Mouse (Mus musculus) embryonic facial prominence, embryonic 13.5 days (tissue): ENCODE measurements at regions not wholly inside any gene's neighbourhood (a gene's known extent, or its start where the extent isn't known, plus 50 kb on each side); places are given as distances from the start of the nearest gene placed in this dataset.

ENCODE experiments used
- ATAC-seq: fragments of 200-750 bp; cut with Nextera tagmentation; 2 replicates; pipeline ENCODE4 v1.8.0; 2017; ENCODE audit warnings: low read depth; ENCODE audit not compliant: insufficient number of reproducible peaks, insufficient read depth, low FRiP score, low TSS enrichment
- H3K27ac ChIP-seq: fragments of 300-500 bp; sonication (generic); 2 replicates; pipeline ENCODE4 v1.5.1; 2015; ENCODE audit warnings: moderate library complexity, mild to moderate bottlenecking, inconsistent platforms
- H3K27me3 ChIP-seq: fragments of 300-500 bp; sonication (generic); 2 replicates; pipeline ENCODE4 v1.6.1; 2015; ENCODE audit warnings: mild to moderate bottlenecking, inconsistent platforms
- H3K36me3 ChIP-seq: fragments of 300-500 bp; sonication (generic); 2 replicates; pipeline ENCODE4 v1.6.1; 2015; ENCODE audit warnings: mild to moderate bottlenecking, inconsistent platforms
- H3K4me1 ChIP-seq: fragments of 300-500 bp; sonication (generic); 2 replicates; pipeline ENCODE4 v1.6.1; 2015; ENCODE audit warnings: inconsistent platforms
- H3K4me2 ChIP-seq: fragments of 300-500 bp; sonication (generic); 2 replicates; pipeline ENCODE4 v1.6.1; 2015; ENCODE audit warnings: moderate library complexity, mild to moderate bottlenecking, inconsistent platforms
- H3K4me3 ChIP-seq: fragments of 300-500 bp; sonication (generic); 2 replicates; pipeline ENCODE4 v1.5.1; 2015; ENCODE audit warnings: mild to moderate bottlenecking, inconsistent platforms
- H3K9ac ChIP-seq: fragments of 300-500 bp; sonication (generic); 2 replicates; pipeline ENCODE4 v1.6.1; 2015; ENCODE audit warnings: mild to moderate bottlenecking, inconsistent platforms
- H3K9me3 ChIP-seq: fragments of 300-500 bp; sonication (generic); 2 replicates; pipeline ENCODE4 v1.6.1; 2016; ENCODE audit warnings: inconsistent platforms
- WGBS: fragments of 180-500 bp; shearing (Covaris S2); methylation state at CpG from one replicate; pipeline ENCODE4 v1.1.7; 2015; ENCODE audit warnings: mixed read lengths; 5-methylcytosine and 5-hydroxymethylcytosine counted together

DNA sequence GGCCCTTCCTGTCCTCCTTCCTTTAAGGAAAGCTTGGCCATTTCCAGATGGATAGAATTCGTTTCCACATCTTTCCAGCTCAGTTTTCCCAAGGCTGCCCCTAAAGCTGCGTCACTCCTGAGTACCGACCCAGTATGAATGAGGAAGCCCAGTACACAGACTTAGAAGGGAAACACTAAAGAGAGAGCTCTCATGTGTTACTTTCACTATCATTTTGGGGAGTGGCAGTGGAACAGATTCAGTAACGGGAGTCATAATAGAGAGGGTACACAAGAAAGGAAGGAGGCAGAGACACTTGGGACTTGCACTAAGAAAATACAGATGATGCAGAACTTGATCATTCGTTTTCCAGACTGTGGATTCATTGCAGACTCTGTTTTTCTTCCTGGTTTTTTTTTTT, 210.1 kb downstream of the Tle4 start:
- WGBS = 72% methylated on average over 5 of the region's 5 CpGs
- Histone ChIP-seq H3K9me3 (no peaks in the 10 kb centered on the region), H3K9ac (no peak overlapping the region), H3K27me3 (peaks cover 12% of the 10 kb centered on the region), H3K27ac (no peak overlapping the region), H3K4me1 (no peaks in the 10 kb centered on the region), H3K4me3 (no peak overlapping the region), H3K36me3 (no peaks in the 10 kb centered on the region), H3K4me2 (no peak overlapping the region)
- ATAC-seq = no peak

DNA sequence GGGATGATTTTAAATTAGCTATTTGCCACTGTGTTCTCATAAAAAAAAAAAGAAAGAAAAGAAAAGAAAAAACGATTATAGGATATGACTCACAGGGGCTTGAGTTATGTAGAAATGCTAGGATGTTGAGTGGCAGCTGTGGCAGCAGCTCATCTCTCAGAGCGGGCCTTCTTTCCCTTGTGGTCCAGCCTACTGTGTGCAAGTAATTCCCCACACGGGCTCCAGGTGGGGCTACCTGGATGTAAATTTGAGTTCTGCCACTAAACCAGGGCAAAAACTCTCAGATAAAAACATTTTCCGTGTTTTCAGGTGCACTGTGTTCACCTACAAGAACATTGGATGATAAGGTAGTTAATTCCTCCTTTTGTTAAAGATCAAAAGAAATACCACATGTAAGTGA, 209.3 kb downstream of the Tle4 start:
- no peaks in the 10 kb centered on the region for H3K4me1 ChIP-seq
- ATAC-seq = no peak
- no peaks in the 10 kb centered on the region for H3K36me3 ChIP-seq
- H3K27ac ChIP-seq = no peak overlapping the region
- H3K4me3 ChIP-seq = no peak overlapping the region
- no peaks in the 10 kb centered on the region for H3K9me3 ChIP-seq
- H3K27me3 ChIP-seq = peaks cover 12% of the 10 kb centered on the region
- no peak overlapping the region for H3K4me2 ChIP-seq
- 38% methylated on average over 4 of the region's 4 CpGs for WGBS
- H3K9ac ChIP-seq = no peak overlapping the region

DNA sequence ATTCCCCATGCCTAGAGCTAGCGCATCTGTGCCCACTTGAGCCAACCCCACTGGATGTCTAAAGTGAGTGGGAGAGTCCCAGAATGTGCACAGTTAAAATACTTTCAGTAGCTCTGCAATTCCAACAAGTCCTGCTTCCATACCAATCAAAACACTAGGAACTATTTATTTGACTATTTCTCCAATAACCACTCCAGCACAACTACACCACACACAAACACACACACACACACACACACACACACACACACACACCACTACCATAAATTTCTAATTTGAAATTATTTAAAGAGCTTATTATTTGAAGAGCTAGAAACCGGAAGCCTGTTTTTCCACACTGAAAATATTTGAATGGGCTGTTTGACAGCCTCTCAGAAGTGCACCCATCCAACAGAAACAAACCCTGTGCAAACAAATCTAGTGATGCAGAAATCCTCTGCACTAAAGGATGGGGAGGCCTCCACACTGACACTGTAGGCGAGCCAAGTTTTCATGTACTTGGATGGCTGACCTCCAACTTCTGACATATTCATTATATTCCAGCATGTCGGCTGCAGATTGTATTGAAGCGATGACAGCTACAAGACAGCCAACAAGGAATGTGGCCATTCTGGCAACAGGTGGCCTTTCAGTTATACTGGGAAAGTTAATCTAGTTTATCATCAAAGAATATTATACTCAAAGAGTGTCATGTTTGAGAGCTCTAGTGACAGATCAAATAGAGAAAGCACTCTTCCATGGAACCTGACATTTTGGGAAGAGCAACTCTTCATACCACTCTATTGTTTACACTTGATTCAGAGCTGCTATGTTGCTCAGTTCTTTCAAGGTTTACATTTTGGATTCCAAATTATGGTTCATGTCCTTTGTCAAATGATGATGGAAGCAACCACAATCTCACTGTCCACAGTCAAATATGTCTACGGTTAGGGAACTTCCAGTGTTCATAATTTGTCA, 207.7 kb downstream of the Tle4 start:
- Histone ChIP-seq H3K4me2 (no peak overlapping the region), H3K27me3 (peaks cover 12% of the 10 kb centered on the region), H3K9ac (no peak overlapping the region), H3K36me3 (no peaks in the 10 kb centered on the region), H3K4me1 (no peaks in the 10 kb centered on the region), H3K4me3 (no peak overlapping the region), H3K27ac (no peak overlapping the region), H3K9me3 (no peaks in the 10 kb centered on the region)
- ATAC-seq = no peak
- 75% methylated on average over 6 of the region's 6 CpGs for WGBS

DNA sequence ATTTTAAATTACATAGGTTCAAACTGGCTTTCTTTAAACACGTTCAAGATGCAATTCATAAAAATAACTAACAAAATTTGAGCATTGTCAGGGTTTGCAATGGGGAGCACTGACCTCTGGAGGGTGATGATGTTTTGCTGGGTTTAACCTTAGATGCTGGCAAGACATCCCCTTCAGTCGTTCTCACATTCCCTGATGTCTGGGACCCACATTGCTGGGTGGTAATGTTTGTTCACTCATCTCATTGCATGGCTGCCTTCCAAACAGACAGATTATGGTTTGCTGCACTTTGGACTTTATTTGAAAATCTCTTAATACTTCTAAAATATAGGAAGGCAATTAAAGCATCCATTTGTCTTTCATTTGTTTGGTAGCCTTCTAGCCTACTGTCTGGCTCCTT, 206.9 kb downstream of the Tle4 start:
- no peak overlapping the region for H3K9ac ChIP-seq
- no peaks in the 10 kb centered on the region for H3K36me3 ChIP-seq
- no peak overlapping the region for H3K4me3 ChIP-seq
- WGBS = 63% methylated on average over 2 of the region's 2 CpGs
- H3K4me1 ChIP-seq = no peaks in the 10 kb centered on the region
- no peak overlapping the region for H3K27ac ChIP-seq
- no peak overlapping the region for H3K4me2 ChIP-seq
- H3K27me3 ChIP-seq = peaks cover 12% of the 10 kb centered on the region
- ATAC-seq = no peak
- no peaks in the 10 kb centered on the region for H3K9me3 ChIP-seq
